Mouse (Mus musculus) MEL (cell line): ENCODE results near the gene Vti1a. TPM values are rescaled to one million over a fixed set of nuclear protein-coding genes. Genes with fewer than 3 reads are reported as not detected.

Source experiments
- DNase-seq: peaks from one replicate; pipeline ENCODE4 v3.0.0; 2011; ENCODE audit warnings: low read depth, low spot score
- H3K27ac ChIP-seq: 2 replicates; pipeline ENCODE4 v1.5.1; 2012; ENCODE audit warnings: low read depth, mild to moderate bottlenecking, control low read depth, low read length, moderate library complexity; ENCODE audit not compliant: control insufficient read depth
- H3K27me3 ChIP-seq, 2 experiments: fragments of 150-350 bp in 1 of 2; sonication (generic) in 1 of 2; 2 replicates each; pipeline ENCODE4 v1.6.1; 2012; ENCODE audit warnings: low read length in 2 of 2, mild to moderate bottlenecking in 2 of 2, improper control_type of control experiment in 1 of 2, moderate library complexity in 1 of 2; ENCODE audit not compliant: insufficient read depth in 2 of 2, control insufficient read depth in 1 of 2
- H3K36me3 ChIP-seq, 2 experiments: 2 replicates each; pipeline ENCODE4 v1.6.1; 2012 to 2014; ENCODE audit warnings: low read length in 2 of 2, improper control_type of control experiment in 1 of 2, inconsistent platforms in 1 of 2, mild to moderate bottlenecking in 1 of 2; ENCODE audit not compliant: insufficient read depth in 2 of 2, control insufficient read depth in 1 of 2
- H3K4me1 ChIP-seq, 2 experiments: fragments of 150-350 bp in 1 of 2; sonication (generic) in 1 of 2; 2 replicates each; pipeline ENCODE4 v1.6.1; 2012; ENCODE audit warnings: low read length in 2 of 2, improper control_type of control experiment in 1 of 2, mild to moderate bottlenecking in 1 of 2; ENCODE audit not compliant: insufficient read depth in 2 of 2, control insufficient read depth in 1 of 2
- H3K4me3 ChIP-seq, 2 experiments: fragments of 150-350 bp in 1 of 2; sonication (generic) in 1 of 2; 2 replicates each; pipeline ENCODE4 v1.5.1; 2012; ENCODE audit warnings: low read depth in 2 of 2, low read length in 2 of 2, mild to moderate bottlenecking in 2 of 2, moderate library complexity in 2 of 2, control low read depth in 1 of 2, improper control_type of control experiment in 1 of 2; ENCODE audit not compliant: control insufficient read depth in 1 of 2, insufficient read depth in 1 of 2
- H3K79me2 ChIP-seq: 2 replicates; pipeline ENCODE4 v1.6.1; 2012; ENCODE audit warnings: mild to moderate bottlenecking, low read length, moderate library complexity; ENCODE audit not compliant: control insufficient read depth, poor library complexity, insufficient read depth
- H3K9ac ChIP-seq: 2 replicates; pipeline ENCODE4 v1.6.1; 2012; ENCODE audit warnings: low read depth, mild to moderate bottlenecking, control low read depth, low read length, moderate library complexity; ENCODE audit not compliant: control insufficient read depth, poor library complexity, severe bottlenecking
- H3K9me3 ChIP-seq: fragments of 150-350 bp; sonication (generic); replicated peaks from 2 replicates; pipeline ENCODE4 v1.6.1; 2012; ENCODE audit warnings: mild to moderate bottlenecking, low read length, improper control_type of control experiment, moderate library complexity; ENCODE audit not compliant: insufficient read depth
- BHLHE40 ChIP-seq: IDR thresholded peaks from 2 replicates; pipeline ENCODE4 v1.6.1; 2012; ENCODE audit warnings: low read depth, mild to moderate bottlenecking, inconsistent platforms, low read length, improper control_type of control experiment, borderline replicate concordance
- CHD2 ChIP-seq: IDR thresholded peaks from 2 replicates; pipeline ENCODE4 v1.6.1; 2011; ENCODE audit warnings: low read length, improper control_type of control experiment
- CTCF ChIP-seq, 3 experiments: IDR thresholded peaks in 2 of 3; conservative IDR thresholded peaks in 1 of 3; 2 replicates each; pipeline ENCODE4 v1.5.1; 2011 to 2012; ENCODE audit warnings: low read length in 3 of 3, low read depth in 2 of 3, mild to moderate bottlenecking in 2 of 3, improper control_type of control experiment in 1 of 3, inconsistent platforms in 1 of 3, mixed read lengths in 1 of 3, moderate library complexity in 1 of 3; ENCODE audit not compliant: control insufficient read depth in 1 of 3, insufficient read depth in 1 of 3, poor library complexity in 1 of 3, severe bottlenecking in 1 of 3
- E2F4 ChIP-seq: IDR thresholded peaks from 2 replicates; pipeline ENCODE4 v1.6.1; 2011; ENCODE audit warnings: low read depth, low read length, improper control_type of control experiment, borderline replicate concordance
- ETS1 ChIP-seq: IDR thresholded peaks from 2 replicates; pipeline ENCODE4 v1.6.1; 2012; ENCODE audit warnings: low read depth, mild to moderate bottlenecking, inconsistent platforms, low read length, improper control_type of control experiment, moderate library complexity
- GATA1 ChIP-seq: IDR thresholded peaks from 2 replicates; pipeline ENCODE4 v1.6.1; 2011; ENCODE audit warnings: low read depth, low read length, improper control_type of control experiment
- HCFC1 ChIP-seq: IDR thresholded peaks from 2 replicates; pipeline ENCODE4 v1.6.1; 2012; ENCODE audit warnings: low read depth, mild to moderate bottlenecking, inconsistent platforms, low read length, improper control_type of control experiment, moderate library complexity
- JUND ChIP-seq: IDR thresholded peaks from 2 replicates; pipeline ENCODE4 v1.6.1; 2011; ENCODE audit warnings: low read depth, mild to moderate bottlenecking, improper control_type of control experiment, low read length
- MAX ChIP-seq: IDR thresholded peaks from 2 replicates; pipeline ENCODE4 v1.6.1; 2011; ENCODE audit warnings: low read length, improper control_type of control experiment
- MAZ ChIP-seq: IDR thresholded peaks from 2 replicates; pipeline ENCODE4 v1.6.1; 2012; ENCODE audit warnings: low read depth, mild to moderate bottlenecking, inconsistent platforms, low read length, improper control_type of control experiment
- MXI1 ChIP-seq: IDR thresholded peaks from 2 replicates; pipeline ENCODE4 v1.6.1; 2011; ENCODE audit warnings: mild to moderate bottlenecking, low read depth, low read length, improper control_type of control experiment
- MYB ChIP-seq: IDR thresholded peaks from 2 replicates; pipeline ENCODE4 v1.6.1; 2011; ENCODE audit warnings: mild to moderate bottlenecking, low read depth, low read length, improper control_type of control experiment
- NELFE ChIP-seq: IDR thresholded peaks from 2 replicates; pipeline ENCODE4 v1.6.1; 2011; ENCODE audit warnings: low read depth, low read length, improper control_type of control experiment
- NRF1 ChIP-seq: IDR thresholded peaks from 2 replicates; pipeline ENCODE4 v1.6.1; 2014; ENCODE audit warnings: low read depth, mild to moderate bottlenecking, inconsistent platforms, low read length, improper control_type of control experiment, moderate library complexity; ENCODE audit not compliant: poor library complexity, insufficient read depth, severe bottlenecking
- POLR2AphosphoS2 ChIP-seq: IDR thresholded peaks from 2 replicates; pipeline ENCODE4 v1.6.1; 2011; ENCODE audit warnings: low read length, improper control_type of control experiment
- POLR2AphosphoS5 ChIP-seq: IDR thresholded peaks from 2 replicates; pipeline ENCODE4 v1.6.1; 2012; ENCODE audit warnings: low read depth, borderline replicate concordance, mild to moderate bottlenecking, inconsistent platforms, low read length, moderate library complexity, mixed read lengths
- RAD21 ChIP-seq: IDR thresholded peaks from 2 replicates; pipeline ENCODE4 v1.6.1; 2011; ENCODE audit warnings: mild to moderate bottlenecking, low read depth, low read length, improper control_type of control experiment
- RCOR1 ChIP-seq: IDR thresholded peaks from 2 replicates; pipeline ENCODE4 v1.6.1; 2012; ENCODE audit warnings: low read depth, mild to moderate bottlenecking, inconsistent platforms, low read length, improper control_type of control experiment
- SIN3A ChIP-seq: IDR thresholded peaks from 2 replicates; pipeline ENCODE4 v1.6.1; 2012; ENCODE audit warnings: low read length, improper control_type of control experiment, inconsistent platforms
- SMC3 ChIP-seq: IDR thresholded peaks from 2 replicates; pipeline ENCODE4 v1.6.1; 2011; ENCODE audit warnings: low read depth, low read length, improper control_type of control experiment
- TCF12 ChIP-seq: IDR thresholded peaks from 2 replicates; pipeline ENCODE4 v1.6.1; 2014; ENCODE audit warnings: low read depth, mild to moderate bottlenecking, inconsistent platforms, low read length, improper control_type of control experiment, moderate library complexity
- UBTF ChIP-seq: IDR thresholded peaks from 2 replicates; pipeline ENCODE4 v1.6.1; 2012; ENCODE audit warnings: low read depth, mild to moderate bottlenecking, inconsistent platforms, low read length, improper control_type of control experiment, moderate library complexity, borderline replicate concordance; ENCODE audit not compliant: insufficient read depth
- USF2 ChIP-seq, 2 experiments: IDR thresholded peaks; 2 replicates each; pipeline ENCODE4 v1.6.1; 2011 to 2012; ENCODE audit warnings: improper control_type of control experiment in 2 of 2, low read length in 2 of 2, borderline replicate concordance in 1 of 2, inconsistent platforms in 1 of 2, low read depth in 1 of 2, mild to moderate bottlenecking in 1 of 2; ENCODE audit not compliant: insufficient read depth in 1 of 2
- ZMIZ1 ChIP-seq: IDR thresholded peaks from 2 replicates; pipeline ENCODE4 v1.6.1; 2012; ENCODE audit warnings: low read depth, mild to moderate bottlenecking, inconsistent platforms, low read length, improper control_type of control experiment, moderate library complexity
- polyA plus RNA-seq, 2 experiments: library from polyadenylated mRNA; stranded (reverse) in 1 of 2; unstranded in 1 of 2; fragments of >175 nt in 1 of 2; fragments of >200 nt in 1 of 2; gene quantifications; 2 replicates each; pipeline versions ENCODE4 v1.2.1 to v1.2.4; 2012; ENCODE audit warnings: low replicate concordance in 2 of 2, low read depth in 1 of 2; ENCODE audit not compliant: insufficient read length in 2 of 2, insufficient read depth in 1 of 2, missing spikeins in 1 of 2
- total RNA-seq: library from RNA; depleted of rRNA; stranded (reverse); fragments of 300-350 nt; gene quantifications from 2 replicates; pipeline ENCODE4 v1.2.3, GENCODE M21; 2012

Vti1a gene
- total and polyA plus RNA-seq, 3 experiments: 37.2 to 119 (median 42.8) TPM

DNA sequence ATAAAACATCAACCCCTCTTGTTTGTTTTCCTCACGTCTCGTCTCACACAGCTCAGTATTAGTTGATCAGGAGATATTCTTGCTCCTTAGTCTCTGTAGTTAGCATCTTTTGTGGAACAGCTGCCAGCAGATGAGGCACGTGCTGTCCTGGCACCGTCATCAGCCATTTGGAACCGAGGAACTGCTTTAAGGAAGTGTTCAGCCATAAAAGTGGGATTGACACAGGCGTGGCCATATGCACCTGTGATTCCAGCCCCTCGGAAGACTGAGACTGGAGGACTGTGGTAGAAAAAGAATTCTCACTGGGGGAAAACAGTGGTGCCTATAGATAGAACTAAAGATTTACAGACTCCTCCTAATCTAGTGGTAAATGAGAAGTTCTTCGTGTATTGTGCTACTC, 127.5 kb downstream of the Vti1a start:
- Histone ChIP-seq H3K9ac (no peak overlapping the region), H3K4me3 (no peak overlapping the region), H3K27ac (no peak overlapping the region), H3K27me3 (no peaks in the 10 kb centered on the region), H3K36me3 (no peaks in the 10 kb centered on the region), H3K4me1 (no peaks in the 10 kb centered on the region), H3K9me3 (no peaks in the 10 kb centered on the region), H3K79me2 (no peaks in the 10 kb centered on the region)
- no peak for TF ChIP-seq MYB
- TF ChIP-seq ETS1: no peak
- TF ChIP-seq CTCF (IDR thresholded peaks at IDR 0.05 in 2 of 3, conservative IDR thresholded peaks at IDR 0.05 in 1 of 3; ENCODE audit: control insufficient read depth in 1 of 3, insufficient read depth in 1 of 3, low read depth in 2 of 3, low read length in 3 of 3, poor library complexity in 1 of 3, severe bottlenecking in 1 of 3): no peak
- TF ChIP-seq NELFE: no peak
- TF ChIP-seq SIN3A: no peak
- no peak for TF ChIP-seq RCOR1
- TF ChIP-seq JUND: no peak
- DNase-seq: no peak

DNA sequence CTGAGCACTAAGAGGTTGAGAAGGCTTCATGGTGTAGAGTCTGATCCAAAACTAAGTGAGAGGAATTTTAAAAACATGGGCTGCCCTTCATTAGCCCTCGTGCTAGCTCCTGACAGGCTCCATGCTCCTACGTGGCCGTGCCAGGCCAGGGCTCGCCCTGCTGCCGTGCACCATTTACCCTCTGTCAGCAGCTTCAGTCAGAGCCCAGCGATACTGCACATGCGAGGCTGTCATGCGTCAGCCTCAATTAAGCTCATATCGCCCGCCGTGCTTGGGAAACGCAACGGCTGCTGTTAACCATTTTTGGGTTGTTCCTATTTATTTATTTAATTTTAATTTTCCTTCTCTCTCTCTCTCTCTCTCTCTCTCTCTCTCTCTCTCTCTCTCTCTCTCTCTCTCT, 133.0 kb downstream of the Vti1a start:
- H3K4me3 ChIP-seq: no peak overlapping the region
- no peaks in the 10 kb centered on the region for H3K9me3 ChIP-seq
- TF ChIP-seq E2F4 (no peak), UBTF (no peak), GATA1 (no peak), MXI1 (no peak), SMC3 (no peak), CTCF (IDR thresholded peaks at IDR 0.05 in 2 of 3, conservative IDR thresholded peaks at IDR 0.05 in 1 of 3; ENCODE audit: control insufficient read depth in 1 of 3, insufficient read depth in 1 of 3, low read depth in 2 of 3, low read length in 3 of 3, poor library complexity in 1 of 3, severe bottlenecking in 1 of 3) (no peak), POLR2AphosphoS2 (no peak), MAX (no peak), RAD21 (no peak), POLR2AphosphoS5 (no peak), JUND (no peak)
- H3K27ac ChIP-seq: no peak overlapping the region
- no peaks in the 10 kb centered on the region for H3K4me1 ChIP-seq
- no peaks in the 10 kb centered on the region for H3K36me3 ChIP-seq
- no peak for DNase-seq
- no peaks in the 10 kb centered on the region for H3K79me2 ChIP-seq
- no peak overlapping the region for H3K9ac ChIP-seq
- H3K27me3 ChIP-seq: no peaks in the 10 kb centered on the region

DNA sequence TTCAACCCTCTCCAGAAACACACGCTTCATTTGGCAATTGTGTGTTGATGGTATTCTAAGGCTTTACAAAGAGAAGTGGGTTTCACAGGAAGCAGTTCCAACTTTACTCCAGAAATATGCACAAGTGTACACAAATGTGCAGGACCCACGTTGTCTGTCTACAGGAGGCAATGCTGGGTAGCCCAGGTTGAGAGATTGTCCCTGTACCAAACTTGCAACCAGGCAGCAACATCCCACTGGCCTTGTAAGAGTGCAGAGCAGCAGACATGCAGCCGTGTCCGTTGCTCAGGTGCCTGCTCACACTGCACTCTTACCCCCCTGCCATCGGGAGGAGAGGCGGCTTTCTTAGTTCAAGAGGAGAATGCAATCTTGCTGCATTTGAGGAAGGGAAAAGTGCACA, 133.4 kb downstream of the Vti1a start:
- no peak for DNase-seq
- H3K9ac ChIP-seq: no peak overlapping the region
- H3K9me3 ChIP-seq: no peaks in the 10 kb centered on the region
- H3K4me1 ChIP-seq: no peaks in the 10 kb centered on the region
- no peak overlapping the region for H3K4me3 ChIP-seq
- no peaks in the 10 kb centered on the region for H3K27me3 ChIP-seq
- no peaks in the 10 kb centered on the region for H3K36me3 ChIP-seq
- no peaks in the 10 kb centered on the region for H3K79me2 ChIP-seq
- no peak overlapping the region for H3K27ac ChIP-seq
- TF ChIP-seq BHLHE40: no peak
- no peak for TF ChIP-seq CHD2
- TF ChIP-seq ZMIZ1: no peak
- no peak for TF ChIP-seq MAZ
- TF ChIP-seq TCF12: no peak
- no peak for TF ChIP-seq NRF1
- no peak for TF ChIP-seq USF2 (IDR thresholded peaks at IDR 0.05; ENCODE audit: borderline replicate concordance in 1 of 2, insufficient read depth in 1 of 2, low read depth in 1 of 2, low read length in 2 of 2)
- TF ChIP-seq E2F4: no peak
- no peak for TF ChIP-seq ETS1
- TF ChIP-seq RAD21: no peak
- no peak for TF ChIP-seq HCFC1
- no peak for TF ChIP-seq CTCF (IDR thresholded peaks at IDR 0.05 in 2 of 3, conservative IDR thresholded peaks at IDR 0.05 in 1 of 3; ENCODE audit: control insufficient read depth in 1 of 3, insufficient read depth in 1 of 3, low read depth in 2 of 3, low read length in 3 of 3, poor library complexity in 1 of 3, severe bottlenecking in 1 of 3)
- TF ChIP-seq JUND: no peak
- TF ChIP-seq UBTF: no peak
- no peak for TF ChIP-seq POLR2AphosphoS5
- TF ChIP-seq RCOR1: no peak
